Mouse (Mus musculus): Measurements from ENCODE around the gene Rit1.
"Not testable (repeated sequence)": the region's sequence is repeated elsewhere in the genome, so short reads cannot be mapped to it uniquely, and the experiment has no call there.

Gene Rit1

DNA sequence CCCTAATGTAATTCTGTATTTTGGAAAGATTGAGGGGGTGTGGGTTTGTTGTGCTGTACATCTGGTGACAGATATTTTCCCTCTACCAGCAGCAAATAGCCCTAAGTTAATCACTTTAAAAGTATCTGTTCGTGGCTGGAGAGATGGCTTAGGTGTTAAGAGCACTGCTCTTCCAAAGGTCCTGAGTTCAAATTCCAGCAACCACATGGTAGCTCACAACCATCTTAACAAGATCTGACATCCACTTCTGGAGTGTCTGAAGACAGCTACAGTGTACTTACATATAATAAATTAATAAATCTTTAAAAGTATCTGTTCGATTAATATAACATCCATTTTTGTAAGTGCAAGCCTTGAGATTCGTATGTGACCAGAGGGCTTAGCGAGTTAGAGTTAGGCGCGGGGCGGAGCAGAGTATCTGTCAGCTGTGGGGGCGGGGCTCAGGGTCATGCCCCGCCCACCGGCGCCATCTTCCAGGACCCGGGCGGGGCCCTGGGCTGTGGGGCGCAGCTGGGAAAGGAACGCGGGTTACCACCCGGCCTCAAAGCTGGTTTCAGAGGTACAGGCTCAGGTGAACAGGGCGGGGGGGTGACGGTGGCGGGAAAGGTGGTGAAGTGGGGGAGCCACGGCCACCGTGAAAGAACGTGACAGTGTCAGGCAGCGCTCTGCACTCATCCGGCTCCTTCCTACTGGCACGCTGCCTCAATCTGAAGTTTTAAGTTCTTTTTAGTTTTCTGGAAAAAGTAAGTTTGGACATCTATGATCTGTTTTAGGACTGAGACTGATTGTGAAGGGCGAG lies at the start of gene Rit1:
TSS of gene Rit1 (plus strand) at position 440 of the 799 bp plus-strand sequence.
- DNase-seq: peak; percentile 84

DNA sequence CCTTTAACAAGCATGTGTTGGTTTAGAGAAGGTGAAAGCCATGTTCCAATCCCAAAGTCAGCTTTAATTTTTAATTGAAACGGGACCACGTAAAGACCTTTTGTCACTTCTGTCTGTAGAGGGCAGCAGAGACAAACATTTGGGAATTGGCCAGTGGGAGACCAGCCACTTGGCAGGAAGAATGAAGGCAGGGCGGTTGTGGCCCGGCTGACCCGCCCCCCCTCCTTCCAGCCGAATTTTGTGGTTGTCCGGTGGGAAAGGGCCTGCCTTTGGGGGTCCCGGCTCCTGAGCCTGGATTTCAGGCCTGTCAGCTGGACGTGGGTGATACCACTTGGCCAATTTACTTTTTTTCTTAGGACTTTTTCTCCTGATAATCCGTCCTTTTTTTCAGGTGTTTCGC lies 39.2 kb upstream of the Rit1 start:
- peak; percentile 83 for DNase-seq

DNA sequence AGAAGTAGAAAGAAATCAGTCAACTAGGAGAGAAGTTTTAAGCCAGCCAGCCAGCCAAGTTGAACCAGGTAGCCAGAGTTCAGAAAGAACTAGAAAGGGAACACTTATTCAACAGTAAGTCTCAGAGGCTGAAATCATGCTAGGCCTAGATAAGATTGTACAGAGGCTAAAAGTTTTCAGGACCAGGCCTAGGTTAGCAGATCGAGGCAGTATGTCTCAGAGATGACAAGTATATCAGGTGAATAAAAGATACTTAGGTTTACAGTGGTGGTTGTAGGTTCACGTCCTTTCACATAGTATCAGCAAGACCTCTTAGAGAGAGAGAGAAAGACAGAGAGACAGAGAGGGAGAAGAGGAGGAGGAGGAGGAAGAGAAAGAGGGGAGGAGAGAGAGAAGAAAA lies 32.8 kb upstream of the Rit1 start:
- DNase-seq: no peak

DNA sequence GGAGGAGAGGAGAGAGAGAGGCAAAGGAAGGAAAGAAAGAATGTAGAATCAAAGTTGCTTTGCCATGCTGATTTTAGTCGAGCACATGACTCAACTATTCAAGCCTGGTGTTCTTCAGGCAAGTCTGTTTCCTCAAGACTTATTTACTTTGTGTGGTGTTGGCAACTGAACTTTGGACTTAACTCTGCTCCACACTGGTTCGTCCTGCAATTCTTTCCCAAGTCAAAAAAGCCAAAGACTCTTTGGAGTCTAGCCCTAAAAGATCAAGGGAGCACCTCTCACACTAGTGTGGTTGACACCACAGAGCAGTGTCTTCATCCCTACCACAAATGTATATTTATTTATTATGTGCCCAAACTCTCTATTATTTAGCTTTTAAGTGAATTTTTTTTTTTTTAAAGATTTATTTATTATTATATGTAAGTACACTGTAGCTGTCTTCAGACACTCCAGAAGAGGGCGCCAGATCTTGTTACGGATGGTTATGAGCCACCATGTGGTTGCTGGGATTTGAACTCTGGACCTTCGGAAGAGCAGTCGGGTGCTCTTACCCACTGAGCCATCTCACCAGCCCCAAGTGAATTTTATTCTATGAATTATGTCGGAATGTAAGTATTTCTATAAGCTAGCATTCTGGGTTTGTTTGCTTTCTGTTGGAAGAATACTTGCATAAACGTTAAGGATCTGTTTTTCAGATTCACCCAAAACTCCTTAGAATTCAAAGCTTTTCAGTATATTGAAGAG lies 32.2 kb upstream of the Rit1 start:
- peak; percentile 25 for DNase-seq

DNA sequence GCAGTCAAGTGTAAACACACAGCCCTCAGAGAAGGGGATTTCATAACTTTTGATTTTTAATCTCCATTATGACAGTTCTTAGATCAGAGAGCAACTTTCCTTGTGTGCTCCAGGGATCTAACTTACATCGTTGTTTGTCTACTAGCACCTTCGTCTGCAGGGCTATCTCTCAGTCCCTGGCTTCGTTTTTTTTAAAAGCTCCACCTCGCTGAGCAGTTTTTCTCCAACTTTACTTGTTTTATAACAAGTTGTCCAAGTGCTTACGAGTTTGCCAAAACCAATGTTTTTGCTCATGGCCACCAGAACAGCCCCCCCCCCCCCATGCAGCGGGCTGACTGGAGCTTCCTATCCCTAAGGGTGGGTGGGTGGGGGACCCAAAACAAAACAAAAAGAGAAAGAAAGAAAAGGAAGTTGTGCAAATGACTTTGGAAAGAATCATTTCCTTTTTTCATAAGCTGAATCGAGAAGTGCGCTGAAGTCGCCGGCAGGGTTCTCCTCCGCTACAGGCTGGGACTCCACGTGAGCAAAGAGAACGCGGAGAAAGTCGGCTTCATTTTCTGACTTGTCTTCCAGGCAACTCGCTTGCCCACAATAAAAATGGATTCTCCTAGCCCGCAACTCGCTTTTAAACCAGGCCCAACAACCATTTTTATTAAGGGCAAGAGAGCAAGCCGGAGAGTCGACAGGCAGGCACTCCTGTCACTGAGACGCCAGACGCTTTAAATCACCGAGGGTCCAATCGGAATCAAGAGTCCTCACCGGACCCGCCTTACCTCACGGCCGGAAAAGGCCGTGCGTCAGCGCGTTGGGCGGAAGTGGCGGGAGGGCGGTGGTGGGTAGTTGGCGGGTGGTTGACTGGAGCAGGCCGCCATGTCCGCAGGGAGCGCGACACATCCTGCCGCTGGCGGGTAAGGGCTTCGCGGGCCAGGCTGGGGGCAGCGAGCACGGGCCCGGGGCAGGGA lies 31.4 kb upstream of the Rit1 start, which contains the start of gene Khdc4:
TSS of gene Khdc4 (plus strand) at position 824 of the 962 bp plus-strand sequence.
- peak; percentile 98 for DNase-seq

DNA sequence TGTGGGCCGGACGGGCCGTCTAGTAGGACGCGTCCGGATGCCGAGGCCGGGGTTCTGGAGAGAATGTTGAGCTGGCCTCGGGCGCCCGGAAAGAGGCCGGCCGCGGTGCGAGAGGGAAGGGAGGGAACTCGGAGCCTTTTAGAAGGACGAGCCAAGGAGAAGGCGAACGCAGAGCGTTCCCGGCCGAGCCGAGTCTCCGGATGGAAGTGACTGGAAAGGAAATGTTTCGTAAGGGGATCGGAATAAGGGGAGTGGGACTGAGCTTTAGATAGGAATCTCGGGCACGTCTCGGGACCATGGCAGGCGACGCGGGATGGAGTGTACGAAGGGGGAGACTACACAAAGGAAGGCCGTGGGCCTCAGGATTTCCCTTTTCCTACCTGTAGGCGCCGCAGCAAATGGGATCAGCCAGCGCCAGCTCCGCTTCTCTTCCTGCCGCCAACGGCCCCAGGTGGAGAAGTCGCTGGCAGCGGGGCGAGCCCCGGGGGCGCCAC lies 30.6 kb upstream of the Rit1 start:
- no peak for DNase-seq

DNA sequence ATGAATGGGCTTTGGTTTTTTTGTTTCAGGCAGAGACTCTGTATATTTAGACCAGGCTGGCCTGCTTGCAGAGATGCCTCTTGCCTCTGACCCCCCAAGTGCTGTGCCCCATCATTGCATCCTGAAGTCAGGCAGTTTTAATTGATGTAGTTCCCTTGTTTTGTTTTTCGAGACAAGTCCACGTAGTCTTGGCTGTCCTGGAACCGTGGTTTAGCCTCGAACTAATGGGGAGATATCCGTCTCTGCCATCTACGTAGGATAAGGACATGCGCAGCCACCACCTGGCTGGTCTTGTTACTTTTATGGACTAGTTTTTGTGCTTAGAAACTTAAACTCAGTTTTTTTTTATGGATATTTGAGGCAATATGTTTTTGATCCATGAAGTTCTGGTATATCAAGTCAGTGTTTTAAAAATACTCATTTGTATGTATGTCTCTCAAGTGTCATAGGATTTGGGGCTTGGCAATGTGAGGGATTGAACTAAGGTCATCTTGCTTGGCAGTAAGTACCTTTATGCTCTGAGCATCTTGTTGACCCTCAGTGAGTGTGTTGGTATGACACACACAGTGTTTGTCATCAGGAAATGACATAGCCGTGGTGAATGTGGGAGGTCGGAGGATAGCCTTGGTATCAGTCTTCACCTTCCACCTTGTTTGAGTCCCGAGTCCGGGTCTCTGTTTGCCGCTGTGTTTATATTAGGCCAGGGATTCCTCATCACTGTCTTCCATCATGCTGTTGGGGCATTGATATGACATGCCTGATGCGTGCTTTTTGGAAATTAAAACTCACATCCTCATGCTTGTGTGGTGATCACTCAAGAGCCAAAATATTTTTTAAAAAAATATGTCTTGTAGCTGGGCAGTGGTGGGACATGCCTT lies 29.7 kb upstream of the Rit1 start:
- no peak for DNase-seq

DNA sequence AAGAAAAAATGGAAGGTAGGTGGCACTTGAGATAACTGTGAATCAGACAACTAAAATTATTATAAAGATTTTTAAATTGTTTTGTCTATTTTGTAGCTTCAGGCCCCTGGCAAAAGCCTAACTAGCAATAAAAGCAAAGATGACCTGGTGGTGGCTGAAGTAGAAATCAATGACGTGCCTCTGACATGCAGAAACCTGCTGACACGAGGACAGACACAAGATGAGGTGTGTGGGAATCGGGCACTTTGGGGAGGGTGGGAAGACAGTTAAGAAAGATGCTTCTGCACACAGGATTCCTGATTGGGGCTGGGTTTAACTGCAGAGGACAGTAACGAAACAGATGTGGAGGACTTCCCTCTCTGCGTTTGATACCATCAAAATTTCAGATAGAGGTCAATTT lies 27.6 kb upstream of the Rit1 start:
- DNase-seq: no peak

DNA sequence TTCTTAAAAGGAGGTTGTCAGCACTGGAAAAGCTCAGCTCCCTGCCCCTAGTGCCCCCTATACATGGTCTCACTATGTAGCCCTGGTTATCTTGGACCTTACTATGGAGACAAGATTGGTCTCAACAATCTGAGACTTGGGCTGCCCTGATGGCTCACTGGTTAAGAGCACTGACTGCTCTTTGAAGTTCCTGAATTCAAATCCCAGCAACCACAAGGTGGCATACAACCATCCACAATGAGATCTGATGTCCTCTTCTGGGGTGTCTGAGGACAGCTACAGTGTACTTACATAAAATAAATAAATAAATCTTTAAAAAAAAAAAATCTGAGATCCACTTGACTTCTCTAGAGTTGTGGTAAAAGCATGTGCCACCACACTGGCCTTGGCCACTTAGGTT lies 21.1 kb upstream of the Rit1 start:
- DNase-seq: no peak

DNA sequence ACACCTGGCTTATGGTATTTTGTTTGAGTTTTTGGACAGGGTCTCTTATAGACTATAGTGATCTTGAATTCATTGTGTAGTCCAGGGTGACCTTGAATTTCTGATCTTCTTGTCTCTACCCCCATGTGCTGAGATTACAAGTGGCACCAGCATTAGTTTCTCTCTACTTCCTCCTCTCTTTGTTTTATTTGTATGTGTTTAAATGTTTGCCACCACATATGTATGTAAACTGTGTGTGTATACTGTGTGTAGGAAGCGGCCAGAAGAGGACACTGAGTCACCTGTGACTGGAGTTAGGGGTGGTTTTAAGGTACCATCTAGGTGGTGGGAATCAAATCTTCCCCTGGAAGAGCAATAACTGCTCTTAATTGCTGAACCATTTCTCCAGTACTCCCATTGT lies 18.6 kb upstream of the Rit1 start:
- DNase-seq: no peak

DNA sequence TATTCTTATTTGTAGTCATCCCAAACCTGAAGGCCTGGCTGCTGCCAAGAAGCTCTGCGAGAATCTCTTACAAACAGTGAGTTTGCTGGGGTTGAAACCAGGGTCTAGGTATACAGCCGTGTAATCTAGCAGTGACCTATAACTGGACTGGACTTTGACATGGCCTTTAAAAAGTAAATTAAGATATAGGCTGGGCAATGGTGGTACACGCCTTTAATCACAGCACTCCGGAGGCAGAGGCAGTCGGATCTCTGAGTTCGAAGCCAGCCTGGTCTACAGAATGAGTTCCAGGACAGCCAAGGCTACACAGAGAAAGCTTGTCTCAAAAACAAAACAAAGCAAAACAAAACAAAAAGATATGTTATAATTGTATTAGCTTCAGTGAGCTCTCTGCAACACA lies 17.8 kb upstream of the Rit1 start:
- no peak for DNase-seq

DNA sequence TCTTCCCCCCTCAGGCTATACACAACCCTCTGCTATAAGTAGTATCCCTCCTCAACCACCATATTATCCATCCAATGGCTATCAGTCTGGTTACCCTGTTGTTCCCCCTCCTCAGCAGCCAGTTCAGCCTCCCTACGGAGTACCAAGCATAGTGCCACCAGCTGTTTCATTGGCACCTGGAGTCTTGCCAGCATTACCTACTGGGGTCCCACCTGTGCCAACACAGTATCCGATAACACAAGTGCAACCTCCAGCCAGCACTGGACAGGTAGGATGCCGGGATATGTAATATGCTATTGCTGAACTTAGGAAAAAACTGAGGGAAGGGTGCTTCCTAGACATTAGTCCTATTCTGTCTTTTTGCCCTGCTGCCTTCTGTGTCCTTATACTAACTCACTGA lies 16.4 kb upstream of the Rit1 start:
- DNase-seq: no peak

DNA sequence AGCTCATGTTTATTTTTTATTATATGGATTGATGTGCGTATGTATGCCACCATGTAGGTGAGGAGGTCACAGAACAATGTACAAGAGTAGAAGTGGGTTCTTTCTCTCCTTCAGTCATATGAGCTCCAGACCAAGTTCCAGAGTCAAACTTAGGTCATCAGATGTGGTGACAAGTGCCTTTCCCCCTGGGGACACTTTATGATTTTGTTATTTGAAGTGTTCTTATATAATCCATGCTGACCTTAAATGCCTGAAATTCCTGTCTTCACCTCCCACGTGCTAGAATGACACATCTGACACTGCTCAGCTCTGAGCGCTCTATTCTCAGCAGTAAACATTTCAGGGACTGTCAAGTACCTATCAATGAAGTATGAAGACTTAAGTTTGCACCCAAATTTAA lies 15.4 kb upstream of the Rit1 start:
- no peak for DNase-seq

DNA sequence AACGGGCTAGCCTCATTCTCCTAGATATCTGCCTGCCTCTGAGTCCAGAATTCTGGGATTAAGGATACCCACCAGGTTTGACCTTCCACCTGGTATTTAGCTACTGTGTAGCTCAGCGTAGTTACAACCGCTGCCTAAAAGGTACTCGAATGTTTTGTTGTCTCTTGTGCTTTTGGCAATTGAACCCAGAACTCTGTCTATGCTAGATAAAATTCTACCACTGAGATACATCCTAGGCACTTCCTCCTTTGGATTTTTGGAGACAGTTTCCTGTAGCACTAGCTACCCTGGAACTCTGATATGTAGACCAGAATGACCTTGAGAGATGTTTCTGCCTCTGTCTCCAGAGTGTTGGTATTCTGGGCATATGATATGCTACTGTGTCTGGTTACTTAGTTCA lies 2.9 kb upstream of the Rit1 start:
- DNase-seq: no peak

DNA sequence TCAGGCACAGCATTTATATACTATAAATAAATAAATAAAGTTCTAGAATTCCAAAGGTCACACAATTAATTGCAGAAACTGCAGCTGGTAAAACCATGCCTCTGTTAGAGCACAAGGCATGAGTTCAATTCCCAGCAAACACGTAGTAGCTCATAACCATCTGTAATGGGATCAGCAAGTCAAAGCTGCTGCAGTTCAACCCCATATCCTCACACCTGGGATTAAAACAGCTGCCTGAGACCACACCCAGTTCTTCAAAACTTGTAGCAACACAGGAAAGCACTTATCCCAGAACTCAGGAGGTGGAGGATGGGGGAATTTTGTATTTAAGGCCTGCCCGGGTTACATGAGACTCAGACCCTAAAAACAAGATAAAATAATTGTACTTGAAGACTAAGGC lies 1.9 kb upstream of the Rit1 start:
- DNase-seq: no peak

DNA sequence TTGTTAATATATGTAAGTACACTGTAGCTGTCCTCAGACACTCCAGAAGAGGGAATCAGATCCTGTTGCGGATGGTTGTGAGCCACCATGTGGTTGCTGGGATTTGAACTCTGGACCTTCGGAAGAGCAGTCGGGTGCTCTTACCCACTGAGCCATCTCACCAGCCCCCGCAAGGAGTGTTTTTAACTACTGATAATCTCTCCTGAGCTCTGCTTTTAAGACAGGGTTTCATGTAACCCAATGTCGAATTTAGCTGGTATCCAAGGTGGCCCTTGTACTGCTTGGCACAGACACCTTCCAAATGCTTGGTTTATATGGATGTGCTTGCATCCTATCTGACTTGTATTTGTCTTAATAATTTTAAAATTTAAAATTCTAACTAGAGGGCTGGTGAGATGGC lies 922 bp upstream of the Rit1 start:
- DNase-seq: not testable (repeated sequence)

DNA sequence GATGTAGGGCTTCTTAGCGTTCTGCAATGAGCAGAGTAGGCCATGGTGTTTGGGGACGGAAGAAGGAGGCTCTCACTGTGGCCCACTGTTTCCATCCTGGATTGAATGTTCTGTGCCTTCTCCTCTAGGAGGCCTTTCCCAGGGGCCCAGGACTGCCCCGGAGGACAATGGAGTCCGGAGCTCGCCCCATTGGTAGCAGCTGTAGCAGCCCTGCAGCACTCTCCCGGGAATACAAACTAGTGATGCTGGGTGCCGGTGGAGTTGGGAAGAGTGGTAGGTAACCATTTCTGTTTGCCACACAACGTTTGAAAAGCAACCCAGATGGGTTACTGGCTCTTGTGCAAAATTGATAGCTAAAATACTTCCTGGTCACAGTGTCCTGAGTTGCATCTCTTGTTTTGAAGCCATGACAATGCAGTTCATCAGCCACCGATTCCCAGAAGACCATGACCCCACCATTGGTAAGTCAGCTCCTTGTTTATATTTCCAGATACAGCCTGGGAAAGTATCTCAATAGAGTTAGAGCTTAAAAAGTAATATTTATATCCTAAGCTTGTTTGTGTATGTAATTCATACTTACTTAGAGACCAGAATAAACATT lies 660 bp downstream of the Rit1 start:
- no peak for DNase-seq

DNA sequence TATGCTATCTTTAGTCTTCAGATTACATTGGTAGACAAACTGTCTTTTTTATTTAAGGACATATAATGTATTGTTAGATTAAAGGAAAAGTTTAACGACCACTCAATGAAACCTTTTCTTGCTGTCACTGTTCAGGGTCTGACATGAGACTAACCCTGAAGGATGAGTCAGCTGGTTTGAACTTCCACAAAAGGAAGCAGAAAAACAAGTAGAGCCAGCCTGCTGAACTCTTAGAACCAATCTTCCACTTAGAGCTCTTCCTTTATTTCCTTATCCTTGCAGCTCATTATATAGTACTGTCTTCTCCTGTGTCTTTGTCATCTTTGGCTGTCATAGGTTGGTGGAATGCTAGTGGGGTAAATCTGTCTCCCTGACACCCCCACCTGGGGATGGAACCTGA lies 1.2 kb downstream of the Rit1 start:
- DNase-seq: no peak

DNA sequence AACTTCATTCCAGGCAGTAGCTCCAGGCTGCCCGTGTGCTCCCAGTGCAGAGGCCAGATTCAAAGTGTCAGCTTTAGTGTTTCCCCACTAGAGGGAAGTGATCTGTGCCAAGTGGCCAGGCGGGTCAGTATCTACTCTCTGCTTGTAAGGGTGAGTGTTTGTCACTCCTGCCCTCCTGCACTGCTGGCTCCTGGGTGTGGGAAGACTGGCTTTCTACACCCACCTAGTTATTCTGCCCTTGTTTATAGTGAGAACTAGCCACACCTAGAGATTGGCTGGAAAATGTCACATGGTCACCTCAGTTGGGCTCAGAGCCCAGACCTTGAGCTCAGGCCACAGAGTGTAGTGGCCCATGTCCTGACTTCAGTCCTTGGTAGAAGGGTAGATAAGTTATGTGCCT lies 2.5 kb downstream of the Rit1 start:
- DNase-seq: peak; percentile 30

DNA sequence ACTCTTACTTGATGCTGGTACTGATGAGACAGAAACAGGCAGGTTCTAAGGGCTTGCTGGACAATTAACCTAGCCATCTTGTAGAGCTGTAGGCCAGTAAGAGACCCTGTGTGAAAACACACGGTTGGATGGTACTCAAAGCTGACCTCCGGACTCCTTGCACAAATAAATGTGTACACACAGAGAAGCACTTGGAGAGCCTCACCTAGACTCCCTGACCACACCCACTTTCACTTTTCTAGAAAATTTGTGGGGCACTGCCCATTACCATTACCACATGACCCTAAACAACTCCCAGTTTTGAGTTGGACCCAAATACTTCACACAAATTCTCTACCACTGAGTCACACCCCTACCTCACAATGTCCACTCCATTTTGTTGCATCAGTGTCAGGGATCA lies 19.9 kb downstream of the Rit1 start:
- no peak for DNase-seq

DNA sequence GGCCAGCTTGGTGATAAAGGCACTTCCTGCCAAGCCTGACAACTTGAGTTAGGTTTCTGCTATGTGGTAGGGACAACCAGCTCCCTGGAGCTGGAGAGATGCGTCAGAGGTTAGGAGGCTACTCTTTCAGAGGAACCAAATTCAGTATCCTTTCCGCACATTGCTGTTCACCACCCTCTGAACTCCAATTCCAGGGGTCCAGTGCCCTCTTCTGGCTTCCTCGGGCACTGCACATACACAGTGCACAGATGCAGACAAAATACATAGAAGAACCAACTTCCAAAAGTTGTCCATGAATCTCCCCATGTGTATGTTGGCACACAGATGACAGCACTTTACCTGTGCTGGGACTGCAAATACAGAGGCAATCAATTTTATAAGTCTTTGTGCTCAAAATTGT lies 22.0 kb downstream of the Rit1 start:
- DNase-seq: peak; percentile 49

DNA sequence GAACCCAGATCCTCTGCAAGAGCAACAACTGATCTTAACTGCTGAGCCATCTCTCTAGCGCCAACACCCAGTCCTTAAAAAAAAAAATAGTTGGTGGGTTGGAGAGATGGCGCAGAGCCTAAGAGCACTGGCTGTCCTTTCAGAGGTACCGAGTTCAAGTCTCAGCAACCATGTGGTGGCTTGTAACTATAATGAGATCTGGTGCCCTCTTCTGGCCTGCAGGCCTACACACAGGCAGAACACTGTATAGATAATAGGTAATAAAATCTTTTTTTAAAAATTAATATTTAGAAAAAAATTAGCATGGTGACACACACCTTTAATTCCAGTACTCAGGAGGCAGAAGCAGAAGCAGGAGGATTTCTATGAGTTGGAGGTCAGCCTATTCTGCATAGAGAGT lies 23.5 kb downstream of the Rit1 start:
- DNase-seq: no peak

Data from cerebellum, adult 9-10 months (tissue).